Mouse (Mus musculus) G1E (cell line): ENCODE measurements around the gene Rpl35. TPM values are rescaled to one million over a fixed set of nuclear protein-coding genes. Genes with fewer than 3 reads are reported as not detected.

ENCODE experiments used
- ATAC-seq: 2 replicates; pipeline ENCODE4 v1.8.0; 2016; ENCODE audit warnings: mild to moderate bottlenecking; ENCODE audit not compliant: insufficient number of reproducible peaks, poor library complexity, low FRiP score, severe bottlenecking; ENCODE audit errors: extremely low read depth
- DNase-seq: peaks from one replicate; pipeline ENCODE4 v3.0.0; 2012; ENCODE audit warnings: low spot score
- H3K27me3 ChIP-seq: 2 replicates; pipeline ENCODE4 v1.6.1; 2012; ENCODE audit warnings: mild to moderate bottlenecking, low read length, inconsistent platforms; ENCODE audit not compliant: insufficient read depth
- H3K36me3 ChIP-seq: replicated peaks from 2 replicates; pipeline ENCODE3; 2012; ENCODE audit warnings: mild to moderate bottlenecking, inconsistent platforms
- H3K4me1 ChIP-seq: 2 replicates; pipeline ENCODE4 v1.6.1; 2012; ENCODE audit warnings: low read depth, low read length, inconsistent platforms, mixed read lengths; ENCODE audit not compliant: insufficient read depth
- H3K4me3 ChIP-seq: 2 replicates; pipeline ENCODE4 v1.5.1; 2012; ENCODE audit warnings: low read depth, mild to moderate bottlenecking, inconsistent platforms, low read length, moderate library complexity, mixed read lengths
- H3K9me3 ChIP-seq: replicated peaks from 2 replicates; pipeline ENCODE4 v1.6.1; 2012; ENCODE audit warnings: inconsistent platforms
- CTCF ChIP-seq: IDR thresholded peaks from 2 replicates; pipeline ENCODE4 v1.5.1; 2012; ENCODE audit warnings: low read depth, low read length, inconsistent platforms, mixed read lengths
- GATA1 ChIP-seq: IDR thresholded peaks from 2 replicates; pipeline ENCODE4 v1.6.1; 2012; ENCODE audit warnings: borderline replicate concordance, low read length, inconsistent platforms, mixed read lengths
- GATA2 ChIP-seq: IDR thresholded peaks from 2 replicates; pipeline ENCODE4 v1.6.1; 2012; ENCODE audit warnings: low read depth, low read length, inconsistent platforms, borderline replicate concordance
- POLR2AphosphoS5 ChIP-seq: IDR thresholded peaks from 2 replicates; pipeline ENCODE4 v1.6.1; 2012; ENCODE audit warnings: low read depth, low read length, inconsistent platforms; ENCODE audit not compliant: insufficient replicate concordance
- TAL1 ChIP-seq: conservative IDR thresholded peaks from 2 replicates; pipeline ENCODE4 v1.6.1; 2012; ENCODE audit warnings: low read depth, low read length, inconsistent platforms, mixed read lengths
- polyA plus RNA-seq: library from polyadenylated mRNA; stranded (reverse); fragments of >175 nt; gene quantifications from 2 replicates; pipeline ENCODE4 v1.2.3, GENCODE M21; 2012
- total RNA-seq, 2 experiments: library from RNA; stranded (forward) in 1 of 2; stranded (reverse) in 1 of 2; fragments of 200-1000 nt in 1 of 2; fragments of >200 nt in 1 of 2; fragmentation: Nextera tagmentation in 1 of 2; gene quantifications; 2 replicates each; pipeline ENCODE4 v1.2.3; 2014 to 2017

The Rpl35 gene
- total and polyA plus RNA-seq, 3 experiments: 315 to 1,941 (median 628) TPM

DNA sequence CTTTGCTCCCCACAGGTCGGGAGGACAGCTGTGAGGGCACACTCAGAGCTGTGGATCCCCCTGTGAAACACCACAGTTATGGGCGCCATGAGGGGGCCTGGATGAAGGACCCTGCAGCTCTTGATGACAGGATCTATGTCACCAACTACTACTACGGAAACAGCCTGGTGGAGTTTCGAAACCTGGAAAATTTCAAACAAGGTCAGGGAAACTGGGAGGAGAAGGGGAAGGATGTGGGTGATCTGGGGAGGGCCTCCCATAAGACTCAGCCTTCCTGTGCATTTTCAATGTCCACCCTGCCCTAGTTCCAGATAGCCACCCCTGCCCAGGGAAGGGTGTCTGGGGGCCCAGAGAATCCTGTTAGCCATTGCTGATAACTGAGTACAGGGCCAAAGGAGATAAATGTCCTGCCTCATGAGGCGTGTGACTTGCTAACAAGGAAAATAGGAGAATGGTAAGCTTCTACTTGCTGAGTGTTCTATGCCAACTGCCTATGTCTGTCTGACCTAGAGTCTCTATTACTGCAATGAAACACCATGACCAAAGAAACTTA lies 47.7 kb downstream of the Rpl35 start:
- no peaks in the 10 kb centered on the region for H3K4me1 ChIP-seq
- H3K4me3 ChIP-seq: no peak overlapping the region
- H3K27me3 ChIP-seq: peaks cover 25% of the 10 kb centered on the region
- no peaks in the 10 kb centered on the region for H3K36me3 ChIP-seq
- TF ChIP-seq CTCF: no peak
- no peak for TF ChIP-seq GATA2
- no peak for TF ChIP-seq TAL1
- TF ChIP-seq POLR2AphosphoS5: no peak
- TF ChIP-seq GATA1: no peak
- DNase-seq (no peak), ATAC-seq (no peak)
- no peaks in the 10 kb centered on the region for H3K9me3 ChIP-seq

DNA sequence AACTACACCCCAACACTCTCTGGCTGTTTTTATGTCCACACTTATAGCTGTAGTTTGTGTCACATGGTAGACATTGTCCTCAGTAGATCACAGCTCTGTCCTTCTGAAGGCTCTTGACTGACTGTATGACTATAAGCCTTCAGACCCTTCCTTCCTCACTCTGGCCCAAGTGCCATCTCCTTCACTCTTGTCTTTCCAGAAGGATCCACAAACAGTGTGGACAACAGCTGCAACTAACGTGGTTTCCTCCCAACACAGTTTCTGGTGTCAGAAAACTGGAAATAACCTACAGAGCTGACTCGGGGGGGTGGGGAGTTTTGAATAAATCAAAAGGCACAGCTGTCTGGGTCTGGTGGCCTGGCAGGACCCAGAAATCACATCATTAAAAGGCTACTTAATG lies 49.4 kb downstream of the Rpl35 start:
- Histone ChIP-seq H3K4me3 (no peak overlapping the region), H3K9me3 (no peaks in the 10 kb centered on the region), H3K27me3 (peaks cover 28% of the 10 kb centered on the region), H3K4me1 (no peaks in the 10 kb centered on the region), H3K36me3 (no peaks in the 10 kb centered on the region)
- DNase-seq (no peak), ATAC-seq (no peak)
- TF ChIP-seq TAL1: no peak
- TF ChIP-seq GATA1: no peak
- no peak for TF ChIP-seq CTCF
- no peak for TF ChIP-seq GATA2
- TF ChIP-seq POLR2AphosphoS5: no peak

DNA sequence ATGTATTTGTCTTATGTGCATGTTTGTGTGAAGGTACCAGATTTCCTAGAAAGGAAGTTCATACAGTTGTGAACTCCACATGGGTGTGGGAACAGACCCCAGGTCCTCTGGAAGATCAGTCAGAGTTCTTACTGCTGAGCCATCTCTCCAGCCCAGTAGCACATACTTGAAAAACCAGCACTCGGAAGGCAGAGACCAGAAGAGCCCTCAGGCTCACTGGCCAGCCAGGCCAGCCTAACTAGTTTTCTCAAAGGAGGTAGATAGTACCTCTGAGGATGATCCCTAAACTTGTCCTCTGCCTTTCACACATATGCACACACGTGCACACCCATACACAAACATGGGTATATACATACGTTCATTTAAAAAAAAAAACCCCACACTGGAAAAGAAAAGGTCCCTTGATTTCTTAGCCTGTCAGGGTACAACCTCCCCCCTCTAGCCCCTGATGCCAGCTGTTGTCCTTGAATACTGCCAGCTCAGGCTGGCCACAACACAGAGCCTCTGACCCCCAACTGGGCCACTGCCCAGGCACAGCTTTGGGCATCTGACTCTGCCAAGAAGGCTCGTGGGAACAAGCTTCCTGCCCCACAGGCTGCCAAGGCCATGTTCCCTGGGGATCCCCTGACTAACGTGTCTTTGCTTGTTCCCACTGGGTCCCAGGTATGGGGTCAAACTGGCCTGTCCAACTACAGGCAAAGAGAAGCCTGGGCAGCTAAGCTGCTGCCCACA lies 52.1 kb downstream of the Rpl35 start:
- H3K36me3 ChIP-seq: no peaks in the 10 kb centered on the region
- H3K4me1 ChIP-seq: 0 out of 2 replicates have a peak, but pooled peaks cover 3% of the 10 kb centered on the region
- no peaks in the 10 kb centered on the region for H3K9me3 ChIP-seq
- no peak for ATAC-seq
- H3K4me3 ChIP-seq: no peak overlapping the region
- TF ChIP-seq POLR2AphosphoS5 (no peak), GATA1 (no peak), TAL1 (no peak), GATA2 (no peak), CTCF (no peak)
- no peak for DNase-seq
- peaks cover 28% of the 10 kb centered on the region for H3K27me3 ChIP-seq

Other genes starting within 250 kb of the Rpl35 start
- gene Nr6a1, start 77.9 kb downstream of the Rpl35 start, total RNA-seq (2014; fragmentation: Nextera tagmentation): 12.0 and 14.6 TPM in 2 replicates
- 3.3 and 7.7 TPM in 2 replicates for gene Nr6a1, start 77.9 kb downstream of the Rpl35 start, total RNA-seq (2017)
- 0.68 and 0.81 TPM in 2 replicates for gene Nr6a1, start 77.9 kb downstream of the Rpl35 start, polyA plus RNA-seq
- gene Olfml2a, start 73.6 kb downstream of the Rpl35 start, total RNA-seq (2014; fragmentation: Nextera tagmentation): not detected in 2 replicates
- 0.05 and 0.12 TPM in 2 replicates for gene Olfml2a, start 73.6 kb downstream of the Rpl35 start, total RNA-seq (2017)
- not detected in 2 replicates for gene Olfml2a, start 73.6 kb downstream of the Rpl35 start, polyA plus RNA-seq
- 1.6 and 1.9 TPM in 2 replicates for gene Wdr38, start 8.1 kb downstream of the Rpl35 start, total RNA-seq (2014; fragmentation: Nextera tagmentation)
- 1.8 and 2.3 TPM in 2 replicates for gene Wdr38, start 8.1 kb downstream of the Rpl35 start, total RNA-seq (2017)
- gene Wdr38, start 8.1 kb downstream of the Rpl35 start, polyA plus RNA-seq: 0.25 and 0.34 TPM in 2 replicates
- gene Arpc5l, start 276 bp downstream of the Rpl35 start, total RNA-seq (2014; fragmentation: Nextera tagmentation): 33.3 and 34.3 TPM in 2 replicates
- gene Arpc5l, start 276 bp downstream of the Rpl35 start, total RNA-seq (2017): 62.4 and 71.6 TPM in 2 replicates
- 59.8 and 85.1 TPM in 2 replicates for gene Arpc5l, start 276 bp downstream of the Rpl35 start, polyA plus RNA-seq
- 29.4 and 33.5 TPM in 2 replicates for gene Golga1, start 59.9 kb upstream of the Rpl35 start, total RNA-seq (2014; fragmentation: Nextera tagmentation)
- 26.7 and 27.9 TPM in 2 replicates for gene Golga1, start 59.9 kb upstream of the Rpl35 start, total RNA-seq (2017)
- 1.9 and 2.3 TPM in 2 replicates for gene Golga1, start 59.9 kb upstream of the Rpl35 start, polyA plus RNA-seq
- 28.6 and 31.7 TPM in 2 replicates for gene Scai, start 185.1 kb upstream of the Rpl35 start, total RNA-seq (2014; fragmentation: Nextera tagmentation)
- gene Scai, start 185.1 kb upstream of the Rpl35 start, total RNA-seq (2017): 9.3 and 9.7 TPM in 2 replicates
- 35.4 and 38.6 TPM in 2 replicates for gene Scai, start 185.1 kb upstream of the Rpl35 start, polyA plus RNA-seq
- gene Ppp6c, start 220.8 kb upstream of the Rpl35 start, total RNA-seq (2014; fragmentation: Nextera tagmentation): 167 and 204 TPM in 2 replicates
- 79.1 and 93.4 TPM in 2 replicates for gene Ppp6c, start 220.8 kb upstream of the Rpl35 start, total RNA-seq (2017)
- gene Ppp6c, start 220.8 kb upstream of the Rpl35 start, polyA plus RNA-seq: 2.1 and 3.8 TPM in 2 replicates